Mouse (Mus musculus) stomach, postnatal 0 days (tissue): ENCODE data around the gene Lats1.

Experiments used
- CTCF ChIP-seq: IDR thresholded peaks from 2 replicates; pipeline ENCODE4 v1.5.1; 2016; ENCODE audit warnings: antibody characterized with exemption, low read depth, mild to moderate bottlenecking, moderate library complexity
- EP300 ChIP-seq: optimal IDR thresholded peaks from 2 replicates; pipeline ENCODE3; 2016; ENCODE audit warnings: antibody characterized with exemption

GRCm38 (mm10) chr10:7649059-7649458 is 32.0 kb upstream of the Lats1 start:
- no peak for TF ChIP-seq EP300
- no peak for TF ChIP-seq CTCF
